Mouse (Mus musculus) activated CD4-positive, CD25-positive, alpha-beta regulatory T cell, adult 4 months (primary cell): Measurements from ENCODE around the gene Fbxw9. TPM values are rescaled to one million over a fixed set of nuclear protein-coding genes. Genes with fewer than 3 reads are reported as not detected.

ENCODE experiments used
- ATAC-seq: one replicate; pipeline ENCODE4 v1.8.0; 2017
- polyA plus RNA-seq, 2 experiments: library from polyadenylated mRNA; unstranded; fragments of 100-300 nt; shearing (Covaris generic); gene quantifications; one replicate each; pipeline ENCODE4 v1.2.1; 2017

Fbxw9 gene
- polyA plus RNA-seq, 2 experiments from 2014 or later = 2.8 to 3.1 TPM

DNA sequence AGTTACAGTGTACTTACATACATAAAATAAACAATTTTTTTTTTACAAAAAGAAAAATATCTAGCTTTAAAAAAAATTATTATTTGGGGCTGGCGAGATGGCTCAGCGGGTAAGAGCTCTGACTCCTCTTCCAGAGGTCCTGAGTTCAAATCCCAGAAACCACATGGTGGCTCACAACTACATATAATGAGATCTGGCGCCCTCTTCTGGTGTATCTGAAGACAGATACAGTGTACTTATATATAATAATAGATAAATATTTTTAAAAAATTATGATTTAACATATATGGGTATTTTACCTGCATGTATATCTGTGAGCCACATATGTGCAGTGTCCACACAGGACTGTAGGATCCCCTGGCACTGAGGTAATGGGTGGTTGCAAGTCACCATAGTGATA lies 26.4 kb downstream of the Fbxw9 start:
- no peak for ATAC-seq

DNA sequence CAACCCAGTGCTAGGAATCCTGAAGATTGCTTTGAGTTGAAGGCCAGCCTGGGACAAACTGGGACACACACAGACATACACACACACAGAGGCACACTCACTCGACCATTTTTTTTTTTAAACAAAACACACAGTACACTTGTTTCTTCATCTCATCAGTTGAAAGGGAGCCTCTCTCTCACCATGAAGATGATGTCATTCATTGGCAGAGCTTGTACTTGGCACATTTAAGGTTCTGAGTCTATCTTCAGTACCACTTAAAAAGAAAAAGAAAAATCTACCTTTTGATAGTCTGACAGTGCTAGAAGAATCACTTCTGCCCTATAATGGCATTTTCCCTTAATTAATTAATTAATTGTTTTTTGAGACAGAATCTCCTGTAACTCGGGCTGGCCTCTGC lies 28.9 kb downstream of the Fbxw9 start:
- ATAC-seq = no peak

DNA sequence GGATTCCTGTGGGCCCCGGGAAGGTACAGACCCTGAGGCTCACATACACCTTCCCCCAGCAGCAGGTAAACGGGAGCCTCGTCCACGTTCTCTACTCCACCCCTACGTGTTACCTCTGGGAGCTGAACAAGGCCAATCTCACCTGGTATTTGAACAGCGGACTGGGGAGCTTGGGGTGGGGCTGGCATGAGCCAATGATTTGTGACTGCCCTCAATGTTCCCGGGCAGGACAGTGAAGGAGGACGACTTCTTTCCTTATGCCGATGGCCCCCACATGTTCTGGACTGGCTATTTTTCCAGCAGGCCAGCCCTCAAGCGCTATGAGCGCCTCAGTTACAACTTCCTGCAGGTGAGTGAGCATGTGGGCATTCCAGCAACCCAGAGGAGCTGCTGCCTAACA lies 31.0 kb downstream of the Fbxw9 start:
- no peak for ATAC-seq

DNA sequence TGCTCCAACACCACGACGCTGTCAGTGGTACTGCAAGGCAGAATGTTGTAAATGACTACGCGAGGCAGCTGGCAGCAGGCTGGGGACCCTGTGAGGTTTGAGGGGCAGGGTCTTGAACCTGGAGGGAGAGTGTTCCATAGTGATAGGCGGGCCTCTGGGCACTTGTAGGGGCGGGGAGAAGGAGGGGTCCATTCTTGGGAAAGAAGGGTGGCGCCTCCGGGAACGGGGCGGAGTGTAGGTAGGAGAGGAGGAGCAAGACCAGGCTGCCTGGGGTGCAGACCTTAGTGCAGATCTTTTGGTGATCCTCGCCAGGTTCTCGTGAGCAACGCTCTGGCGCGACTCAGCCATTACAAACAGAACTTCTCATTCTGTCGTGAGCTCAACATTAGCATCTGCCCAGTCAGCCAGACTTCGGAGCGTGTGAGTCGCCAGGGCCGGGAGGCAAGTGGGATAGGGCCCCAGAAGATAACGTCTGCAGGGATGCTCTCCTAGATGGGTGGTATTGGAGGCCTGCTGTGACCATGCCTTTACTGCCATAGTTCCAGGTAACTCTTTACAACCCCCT lies 31.8 kb downstream of the Fbxw9 start:
- ATAC-seq = no peak

DNA sequence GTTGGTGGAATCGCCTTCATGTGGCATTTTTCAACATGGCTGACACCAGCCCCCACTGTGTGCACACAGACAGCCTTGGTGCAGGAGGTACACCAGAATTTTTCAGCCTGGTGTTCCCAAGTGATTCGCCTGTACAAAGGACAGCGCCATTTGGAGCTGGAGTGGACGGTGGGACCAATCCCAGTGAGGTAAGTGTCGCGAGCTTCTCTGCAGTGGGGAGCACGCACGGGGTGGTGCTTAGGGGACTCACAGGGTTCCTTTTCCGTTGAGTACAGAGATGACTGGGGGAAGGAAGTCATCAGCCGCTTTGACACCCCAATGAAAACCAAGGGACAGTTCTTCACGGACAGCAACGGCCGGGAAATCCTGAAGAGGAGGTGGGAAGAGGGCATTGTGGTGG lies 35.2 kb downstream of the Fbxw9 start:
- ATAC-seq = no peak

DNA sequence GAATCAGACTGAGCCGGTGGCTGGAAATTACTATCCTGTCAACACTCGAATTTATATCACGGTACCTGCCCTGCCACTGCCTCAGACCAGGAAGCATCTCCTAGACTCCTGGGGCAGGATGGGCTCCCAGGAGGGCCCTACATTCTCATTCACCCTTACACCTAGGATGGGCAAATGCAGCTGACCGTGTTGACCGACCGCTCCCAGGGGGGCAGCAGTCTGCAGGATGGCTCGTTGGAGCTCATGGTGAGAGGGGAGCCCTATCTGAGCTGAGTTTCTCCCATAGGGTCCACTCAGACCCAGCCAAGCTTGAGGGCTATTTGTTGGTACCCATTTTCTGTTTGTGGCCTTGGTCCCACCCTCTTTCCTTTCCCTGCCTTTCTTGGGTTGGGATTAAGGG lies 35.7 kb downstream of the Fbxw9 start:
- no peak for ATAC-seq

DNA sequence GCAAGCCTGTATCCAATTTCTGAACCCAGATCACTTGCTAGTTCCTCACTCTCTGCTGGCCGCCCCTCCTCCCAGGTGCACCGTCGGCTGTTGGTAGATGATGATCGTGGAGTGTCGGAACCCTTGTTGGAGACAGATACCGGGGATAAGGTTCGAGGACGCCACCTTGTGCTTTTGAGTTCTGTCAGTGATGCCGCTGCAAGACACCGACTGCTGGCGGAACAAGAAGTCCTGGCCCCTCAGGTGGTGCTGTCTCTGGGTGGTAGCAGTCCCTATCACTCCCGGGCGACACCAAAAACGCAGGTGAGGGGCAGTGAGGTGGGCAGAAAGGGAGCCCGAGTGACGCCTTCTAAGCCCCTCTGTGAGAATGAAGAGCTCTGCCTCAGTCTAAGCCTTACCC lies 36.3 kb downstream of the Fbxw9 start:
- no peak for ATAC-seq

DNA sequence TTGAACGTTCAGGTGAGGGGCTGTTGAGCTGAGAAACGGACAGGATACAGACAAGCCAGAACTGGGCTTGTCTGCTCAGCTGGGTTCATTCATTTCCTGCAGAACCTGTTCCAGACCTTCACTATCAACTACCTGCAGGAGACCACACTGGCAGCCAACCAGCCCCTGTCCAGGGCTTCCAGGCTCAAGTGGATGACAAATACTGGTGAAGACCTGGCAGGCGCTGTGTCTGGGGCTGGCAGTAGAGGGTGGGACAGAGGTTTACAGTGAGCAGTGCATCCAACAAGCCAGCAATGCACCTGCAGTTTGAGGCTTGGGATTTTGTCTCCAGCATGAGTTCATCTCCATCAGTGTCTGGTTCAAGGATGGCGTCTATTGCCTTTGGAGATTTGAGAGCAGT lies 37.0 kb downstream of the Fbxw9 start:
- no peak for ATAC-seq

DNA sequence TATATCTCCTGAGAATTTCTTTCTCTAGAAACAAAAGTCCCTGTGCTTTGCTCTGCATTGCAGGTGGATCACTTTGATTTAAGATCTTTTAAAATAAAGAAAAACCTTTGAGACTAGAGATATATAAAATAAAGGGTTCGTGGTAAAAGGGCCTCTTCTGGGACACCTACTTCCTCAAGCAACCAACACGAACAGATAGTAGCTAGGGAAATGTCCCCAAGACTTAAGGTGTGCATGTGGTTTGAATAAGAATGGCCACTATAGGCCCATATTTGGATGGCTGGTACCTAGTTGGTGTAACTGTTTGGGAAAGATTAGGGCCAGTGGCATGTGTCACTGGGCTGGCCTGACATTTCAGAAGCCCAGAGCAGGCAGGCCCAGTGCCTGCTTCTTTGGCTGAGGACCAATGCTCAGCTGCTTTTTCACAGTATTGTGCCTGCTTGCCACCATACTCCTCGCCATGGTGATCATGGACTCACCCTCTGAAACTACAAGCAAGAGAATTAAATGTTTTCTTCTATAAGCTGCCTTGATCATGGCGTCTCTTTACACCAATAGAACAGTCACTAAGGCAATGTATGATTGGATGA lies 40.3 kb downstream of the Fbxw9 start:
- ATAC-seq = no peak

DNA sequence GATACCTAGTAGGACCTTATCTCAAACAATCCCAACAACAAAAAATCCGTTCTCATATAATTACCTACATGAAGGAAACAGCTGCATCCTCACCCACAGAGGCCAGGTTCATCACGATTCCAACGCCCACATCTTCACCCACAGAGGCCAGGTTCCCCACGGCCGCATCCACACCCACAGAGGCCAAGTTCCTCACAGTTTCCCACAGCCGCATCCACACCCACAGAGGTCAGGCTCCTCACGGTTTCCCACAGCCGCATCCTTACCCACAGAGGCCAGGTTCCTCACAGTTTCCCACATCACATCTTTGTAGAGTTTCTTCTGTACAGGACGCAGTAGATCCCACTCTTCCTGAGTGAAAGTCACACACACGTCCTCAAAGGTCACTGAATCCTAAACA lies 53.4 kb downstream of the Fbxw9 start:
- no peak for ATAC-seq

DNA sequence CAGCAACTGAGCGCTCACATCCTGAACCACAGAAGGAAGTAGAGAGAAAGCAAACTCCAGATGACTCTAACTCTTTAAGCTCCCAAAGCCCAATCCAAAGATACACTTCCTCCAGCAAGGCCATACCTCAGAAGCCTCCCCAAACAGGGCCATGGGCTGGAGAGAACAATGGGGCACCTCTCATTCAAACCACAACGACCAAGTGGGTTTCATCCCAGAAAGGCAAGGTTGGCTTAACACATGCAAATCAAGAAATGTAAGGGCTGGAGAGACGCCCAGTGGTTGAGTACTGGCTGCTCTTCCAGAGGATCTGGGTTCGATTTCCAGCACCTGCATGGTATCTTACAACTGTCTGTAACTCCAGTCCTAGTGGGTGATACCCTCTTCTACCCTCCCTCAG lies 55.6 kb downstream of the Fbxw9 start:
- ATAC-seq = no peak

Other genes with a start within 250 kb of the Fbxw9 start
- gene Dand5, start 237.2 kb upstream of the Fbxw9 start, polyA plus RNA-seq = 1 to 10 TPM; 4.2 to 4.5 TPM
- gene Gadd45gip1, start 228.5 kb upstream of the Fbxw9 start, polyA plus RNA-seq = 10 to 100 TPM; 18.5 to 21.5 TPM
- 100 to 1,000 TPM; 125 to 131 TPM for gene Rad23a, start 219.4 kb upstream of the Fbxw9 start, polyA plus RNA-seq
- gene Calr, start 213.1 kb upstream of the Fbxw9 start, polyA plus RNA-seq = 100 to 1,000 TPM; 269 to 303 TPM
- gene Farsa, start 203.1 kb upstream of the Fbxw9 start, polyA plus RNA-seq = 10 to 100 TPM; 45.8 to 58.4 TPM
- 10 to 100 TPM in 1 of 2 experiments, 1 to 10 TPM in 1; 8.2 to 15.0 TPM for gene Syce2, start 187.9 kb upstream of the Fbxw9 start, polyA plus RNA-seq
- 10 to 100 TPM; 11.3 to 15.1 TPM for gene Gcdh, start 166.1 kb upstream of the Fbxw9 start, polyA plus RNA-seq
- 1 to 10 TPM in 1 of 2 experiments, not detected in 1; 1.1 TPM for gene Klf1, start 158.1 kb upstream of the Fbxw9 start, polyA plus RNA-seq
- 10 to 100 TPM; 15.1 to 18.1 TPM for gene Dnase2a, start 151.5 kb upstream of the Fbxw9 start, polyA plus RNA-seq
- gene Mast1, start 122.7 kb upstream of the Fbxw9 start, polyA plus RNA-seq = 1 to 10 TPM in 1 of 2 experiments, under 1 TPM in 1; 0.64 to 1.0 TPM
- gene Rtbdn, start 113.1 kb upstream of the Fbxw9 start, polyA plus RNA-seq = not detected
- gene Gm49661, start 90.6 kb upstream of the Fbxw9 start, polyA plus RNA-seq = not detected
- 100 to 1,000 TPM; 246 to 312 TPM for gene Prdx2, start 90.5 kb upstream of the Fbxw9 start, polyA plus RNA-seq
- 10 to 100 TPM; 68.9 to 91.0 TPM for gene Rnaseh2a, start 90.3 kb upstream of the Fbxw9 start, polyA plus RNA-seq
- gene Junb, start 81.3 kb upstream of the Fbxw9 start, polyA plus RNA-seq = 10 to 100 TPM; 28.9 to 30.5 TPM
- 1 to 10 TPM; 2.6 to 3.0 TPM for gene Hook2, start 69.5 kb upstream of the Fbxw9 start, polyA plus RNA-seq
- gene Best2, start 45.5 kb upstream of the Fbxw9 start, polyA plus RNA-seq = not detected
- 10 to 100 TPM; 55.6 to 98.1 TPM for gene Asna1, start 34.8 kb upstream of the Fbxw9 start, polyA plus RNA-seq
- gene Trir, start 33.2 kb upstream of the Fbxw9 start, polyA plus RNA-seq = 10 to 100 TPM; 26.8 to 30.5 TPM
- gene Tnpo2, start 23.1 kb upstream of the Fbxw9 start, polyA plus RNA-seq = 10 to 100 TPM in 1 of 2 experiments, 1 to 10 TPM in 1; 9.2 to 19.4 TPM
- not detected for gene Gm5741, start 7.9 kb downstream of the Fbxw9 start, polyA plus RNA-seq
- 10 to 100 TPM; 28.3 to 29.8 TPM for gene Dhps, start 11.7 kb downstream of the Fbxw9 start, polyA plus RNA-seq
- 100 to 1,000 TPM; 132 to 134 TPM for gene Wdr83os, start 20.7 kb downstream of the Fbxw9 start, polyA plus RNA-seq
- 10 to 100 TPM; 33.1 to 46.7 TPM for gene Wdr83, start 21.3 kb downstream of the Fbxw9 start, polyA plus RNA-seq
- gene Man2b1, start 23.2 kb downstream of the Fbxw9 start, polyA plus RNA-seq = 10 to 100 TPM; 64.8 to 82.0 TPM
- not detected for gene Zfp791, start 63.0 kb downstream of the Fbxw9 start, polyA plus RNA-seq
- gene Cks1brt, start 91.9 kb downstream of the Fbxw9 start, polyA plus RNA-seq = under 1 TPM in 1 of 2 experiments, not detected in 1; 0.20 TPM
- gene Olfr371, start 165.9 kb downstream of the Fbxw9 start, polyA plus RNA-seq = not detected
- gene Orc6, start 239.6 kb downstream of the Fbxw9 start, polyA plus RNA-seq = 10 to 100 TPM; 46.3 to 53.2 TPM
- gene Vps35, start 239.7 kb downstream of the Fbxw9 start, polyA plus RNA-seq = 100 to 1,000 TPM; 101 to 109 TPM